Mouse (Mus musculus) T-helper 2 cell (primary cell): ENCODE data around the gene Cenpu.

Source experiments
- in situ Hi-C: fragments of 300-600 bp; cut with MboI, MseI; formaldehyde crosslinking; loops from one replicate; pipeline ENCODE4 v1.15.1; 2025; ENCODE audit warnings: high pct_unique_total_duplicates

Gene Cenpu

GRCm38 (mm10) chr8:46551615-46552440 is at the start of gene Cenpu:
Cenpu (plus strand) TSS chr8:46552028.
- in situ Hi-C loops, result no loop called here

GRCm38 (mm10) chr8:46502333-46503071 is 49.3 kb upstream of the Cenpu start:
- in situ Hi-C loops, result no loop called here

- in situ Hi-C loops, result no loop called here
These were observed 48.6 kb upstream of the Cenpu start for GRCm38 (mm10) chr8:46503072-46503695.

GRCm38 (mm10) chr8:46504196-46504595 is 47.6 kb upstream of the Cenpu start:
- in situ Hi-C loops, result no loop called here

DNA sequence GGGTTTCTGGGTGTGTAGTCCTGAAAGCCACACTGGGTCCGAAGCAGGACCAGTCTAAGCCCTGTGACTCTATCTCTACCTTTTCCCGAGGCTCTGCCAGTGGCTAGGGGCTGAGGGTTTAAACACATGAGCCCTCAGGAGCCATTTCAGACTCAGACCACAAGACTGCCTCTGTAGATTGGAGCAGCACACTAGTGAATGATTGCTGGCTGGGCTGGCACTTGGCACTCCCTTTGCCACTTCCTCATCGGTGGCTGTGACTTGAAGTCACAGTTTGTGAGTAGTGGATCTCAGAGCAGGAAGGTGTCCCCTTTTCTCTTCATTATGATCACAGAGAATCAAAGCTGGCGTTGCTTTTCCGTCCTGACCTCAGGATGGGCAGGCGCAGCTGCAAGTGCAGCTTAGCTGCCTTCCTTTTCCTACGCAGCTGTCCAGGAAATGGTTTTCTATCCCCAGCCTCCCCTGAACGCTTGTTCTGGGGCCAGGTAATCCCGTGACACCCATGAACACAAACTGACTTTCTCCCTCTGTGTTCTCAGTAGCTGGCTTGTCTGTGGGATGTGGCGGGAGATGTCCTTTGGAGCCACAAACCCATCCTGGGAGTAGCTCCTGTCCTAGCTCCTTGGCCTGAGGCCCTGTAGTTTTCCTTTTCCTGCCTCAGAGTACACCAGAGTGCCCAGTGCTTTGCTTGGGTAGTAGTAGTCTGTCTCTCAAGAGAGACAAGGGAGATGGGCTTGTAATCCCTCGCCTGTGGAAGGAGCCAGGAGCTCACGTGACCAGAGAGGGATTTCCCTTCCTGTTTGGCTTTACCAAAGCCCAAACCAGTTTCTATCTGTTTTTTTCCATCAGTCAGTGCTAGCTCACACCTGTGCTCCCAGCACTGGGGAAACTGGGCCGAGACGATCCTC is 43.1 kb upstream of the Cenpu start:
- in situ Hi-C loops, result no loop called here

DNA sequence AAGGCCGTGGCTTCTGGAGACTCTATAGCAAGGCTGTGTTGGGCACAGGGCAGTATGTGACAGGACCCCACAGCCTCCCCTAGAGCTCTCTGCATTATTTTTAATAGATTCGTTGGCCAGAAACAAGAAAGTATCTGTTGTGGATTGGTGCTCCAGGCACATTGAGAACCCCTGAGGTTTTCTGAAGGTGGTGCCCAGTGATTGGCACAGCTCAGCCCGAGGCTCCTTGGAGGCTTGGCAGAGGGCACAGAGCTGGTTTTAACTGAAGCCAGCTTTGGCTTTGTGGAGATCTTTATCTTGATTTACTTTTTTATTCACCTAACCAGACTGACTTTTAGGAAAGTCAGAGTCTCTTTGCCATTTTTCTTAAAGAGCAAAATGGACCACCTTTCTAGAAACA is 42.4 kb upstream of the Cenpu start:
- in situ Hi-C loops, result no loop called here

- in situ Hi-C loops, result no loop called here
These were observed 40.5 kb upstream of the Cenpu start for GRCm38 (mm10) chr8:46511336-46511735.

DNA sequence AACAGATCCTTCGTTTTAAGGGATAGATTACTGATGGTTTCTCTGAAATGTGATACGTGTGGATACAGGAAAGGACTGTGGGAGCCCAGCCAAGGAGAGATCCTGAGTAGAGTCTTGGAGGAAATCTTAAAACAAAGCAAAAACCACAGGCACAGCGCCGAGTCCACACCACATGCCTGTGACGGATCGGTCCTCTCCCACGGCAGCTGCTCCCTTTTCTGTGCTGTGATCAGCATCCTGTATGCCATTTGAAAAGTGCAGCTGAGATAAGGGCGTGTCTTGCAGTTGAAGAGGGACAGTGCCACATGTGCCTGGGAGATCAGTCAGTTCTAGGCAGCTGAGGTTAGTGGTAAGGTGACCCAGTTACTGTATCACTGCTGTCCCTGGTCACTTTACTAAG is 39.3 kb upstream of the Cenpu start:
- in situ Hi-C loops, result no loop called here

DNA sequence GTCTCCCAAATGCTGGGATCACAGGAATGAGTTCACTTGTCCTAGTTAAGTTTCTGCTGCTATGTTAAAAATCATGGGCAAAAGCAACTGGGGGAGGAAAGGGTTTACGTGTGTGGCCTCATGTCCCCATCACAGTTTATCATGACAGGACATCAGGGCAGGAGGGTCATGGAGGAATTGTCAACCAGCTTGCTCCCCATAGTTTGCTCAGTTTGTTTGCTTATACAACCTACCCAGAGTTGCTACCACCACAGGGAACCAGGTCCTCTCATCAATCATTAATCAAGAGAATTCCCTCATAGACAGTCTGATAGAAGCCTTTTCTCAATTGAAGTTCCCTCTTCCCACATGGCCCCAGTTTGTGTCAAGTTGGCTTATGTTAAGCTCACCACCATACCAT is 37.8 kb upstream of the Cenpu start:
- in situ Hi-C loops, result no loop called here

GRCm38 (mm10) chr8:46520667-46521066 is 31.2 kb upstream of the Cenpu start:
- in situ Hi-C loops, result no loop called here

DNA sequence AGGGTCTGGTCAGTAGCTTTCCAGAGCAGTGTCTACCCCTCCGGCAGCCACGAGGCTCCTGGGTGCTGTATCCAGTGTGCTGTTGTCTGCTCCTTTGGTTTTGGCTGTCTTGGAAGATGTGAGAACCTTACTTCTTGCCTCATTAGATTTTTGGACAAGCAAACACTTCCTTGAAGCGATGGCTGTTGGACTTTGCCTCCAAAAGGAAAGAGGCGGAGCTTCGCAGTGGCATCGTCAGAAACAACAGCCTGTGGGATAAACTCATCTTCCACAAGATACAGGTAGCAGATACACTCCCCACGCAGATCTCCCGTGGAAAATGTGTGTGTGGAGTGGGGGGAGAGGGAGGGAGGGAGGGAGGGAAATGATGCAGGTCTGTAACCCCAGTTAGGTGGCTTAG is 25.7 kb upstream of the Cenpu start:
- in situ Hi-C loops, result no loop called here

GRCm38 (mm10) chr8:46526821-46527220 is 25.0 kb upstream of the Cenpu start:
- in situ Hi-C loops, result no loop called here

GRCm38 (mm10) chr8:46529508-46529907 is 22.3 kb upstream of the Cenpu start:
- in situ Hi-C loops, result no loop called here

GRCm38 (mm10) chr8:46530541-46530940 is 21.3 kb upstream of the Cenpu start:
- in situ Hi-C loops, result no loop called here

GRCm38 (mm10) chr8:46533926-46534325 is 17.9 kb upstream of the Cenpu start:
- in situ Hi-C loops, result no loop called here

- in situ Hi-C loops, result no loop called here
These were observed 12.1 kb upstream of the Cenpu start for GRCm38 (mm10) chr8:46539701-46540100.

DNA sequence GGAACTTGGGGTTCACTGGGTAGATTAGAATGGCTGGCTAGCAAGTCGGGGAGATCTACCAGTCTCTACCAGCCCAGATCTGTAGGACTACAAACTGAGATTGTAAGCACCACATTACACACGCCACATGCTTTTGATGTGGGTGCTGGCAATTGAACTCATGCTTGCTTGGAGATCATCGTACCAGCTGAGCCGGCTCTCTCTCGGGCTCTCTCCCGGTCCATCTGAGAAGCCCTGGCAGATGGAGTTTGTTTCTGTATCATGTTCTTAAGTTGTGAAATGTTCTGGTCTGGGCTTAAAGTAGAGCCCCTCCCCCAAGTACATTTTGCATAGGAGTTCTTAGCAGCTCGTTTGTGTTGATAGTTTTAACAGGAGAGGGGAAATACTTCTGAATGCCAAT is 8.6 kb upstream of the Cenpu start:
- in situ Hi-C loops, result no loop called here

DNA sequence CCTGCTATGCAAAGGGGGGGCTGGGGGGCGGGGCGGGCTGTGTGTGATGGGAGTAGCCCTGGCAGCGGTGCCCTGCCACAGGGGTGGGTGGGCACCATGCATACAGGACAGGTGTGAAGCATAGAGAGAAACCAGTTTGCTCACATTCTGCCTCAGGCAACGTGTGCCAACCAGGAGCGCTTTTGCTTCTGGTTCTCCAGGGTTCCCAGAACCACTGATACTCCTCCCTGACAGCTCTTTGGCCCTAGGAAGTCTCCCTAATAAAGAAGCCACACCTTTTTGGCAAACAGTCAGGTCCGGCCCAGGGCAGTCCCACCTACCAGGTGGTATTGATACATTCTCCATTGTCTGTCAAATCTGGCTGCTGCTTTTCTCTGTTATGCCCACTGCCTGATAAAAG is 8.2 kb upstream of the Cenpu start:
- in situ Hi-C loops, result no loop called here

DNA sequence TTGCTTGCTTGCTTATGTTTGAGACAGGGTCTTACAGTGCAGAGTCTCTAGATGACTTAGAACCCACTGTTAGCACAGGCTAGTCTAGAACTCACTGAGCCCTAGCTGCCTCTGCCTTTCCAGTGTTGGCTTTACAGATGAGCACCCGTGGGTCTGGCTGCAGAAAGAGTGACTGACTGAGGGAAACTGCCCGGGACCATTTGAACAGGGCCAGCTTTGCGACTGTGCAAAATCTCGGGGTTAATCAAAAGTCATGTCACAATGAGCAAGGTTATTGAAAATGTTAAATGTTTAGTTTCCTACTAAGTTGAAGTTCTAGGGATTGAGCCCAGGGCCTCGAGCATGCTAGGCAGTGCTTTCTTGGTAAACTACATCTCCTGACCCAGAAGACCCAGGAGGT is 6.0 kb upstream of the Cenpu start:
- in situ Hi-C loops, result loop anchor here (5.0 kb wide), 2 partner anchors 79 to 234 kb away; no protein-coding TSS in a partner anchor

DNA sequence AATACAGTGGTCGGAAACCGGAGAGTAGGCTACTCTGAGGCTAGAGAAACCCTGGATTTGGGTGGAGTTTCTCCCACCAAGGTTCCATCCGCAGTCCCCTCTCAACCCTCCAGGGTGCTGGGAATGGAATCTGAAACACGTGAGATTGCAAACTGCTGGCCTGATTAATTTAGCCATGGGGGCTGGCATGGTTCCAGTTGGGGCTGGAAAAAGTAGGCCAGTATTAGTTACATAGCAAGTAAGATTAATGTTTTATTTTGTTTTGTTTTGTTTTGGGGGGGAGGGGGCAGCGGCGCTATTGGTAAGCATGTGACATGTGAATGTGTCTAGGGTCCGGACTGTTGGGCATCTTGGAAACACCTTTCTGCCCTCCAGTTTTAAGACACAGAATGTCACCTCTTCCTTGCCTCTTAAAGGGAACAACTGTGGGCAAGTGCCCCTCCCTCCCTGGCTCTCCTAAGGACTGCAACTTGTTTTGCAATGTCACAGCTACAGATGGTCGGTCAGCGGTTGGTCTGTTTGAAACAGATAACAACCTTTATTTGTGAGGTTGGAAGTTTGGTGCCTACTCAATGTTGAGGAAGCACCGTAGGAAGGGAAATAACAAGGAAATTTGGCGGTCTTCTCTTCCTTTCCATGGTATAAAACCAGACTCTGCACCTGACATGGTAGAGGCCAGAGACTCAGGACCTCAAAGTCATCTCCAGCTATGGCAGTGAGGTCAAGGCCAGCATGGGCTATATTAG is 5.2 kb upstream of the Cenpu start:
- in situ Hi-C loops, result loop anchor here (5.0 kb wide), 2 partner anchors 79 to 234 kb away; no protein-coding TSS in a partner anchor

DNA sequence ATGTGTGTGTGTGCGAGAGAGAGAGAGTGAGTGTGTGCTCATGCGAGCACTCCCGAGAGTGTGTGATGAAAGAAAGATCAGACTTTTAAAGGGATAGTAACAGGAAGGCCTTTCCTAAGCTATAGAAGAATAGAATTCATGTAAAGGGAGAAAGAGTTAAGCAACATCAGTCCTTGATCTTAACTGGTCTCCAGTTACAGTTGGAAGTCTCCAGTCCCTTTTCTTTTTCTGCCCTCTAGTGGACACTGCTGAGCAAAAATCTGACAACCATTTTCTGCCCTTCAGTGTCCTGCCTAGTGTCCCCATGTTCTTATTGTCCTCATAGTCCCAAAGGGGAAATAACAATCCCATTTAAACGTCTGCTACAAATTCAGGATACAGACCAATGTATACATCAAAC is 4.6 kb upstream of the Cenpu start:
- in situ Hi-C loops, result loop anchor here (5.0 kb wide), 2 partner anchors 80 to 235 kb away; no protein-coding TSS in a partner anchor
